Comparison of ENCODE assay signal across 21 mouse cellular contexts in genomic region chr4:29183411-29183810, GRCm38 (mm10).
DNase-seq lines count a peak whose midpoint lies in the region; ATAC-seq and TF ChIP-seq lines count a peak whose summit lies in the region.
"Had no signal": no experiment of that assay in that cellular context is flagged by ENCODE, and none has a peak within 500 bp of the region (broad histone marks: within the 10 kb centered on the region; RNA-seq: fewer than 3 reads in every experiment).

No protein-coding gene starts in this region.

- H3K9me3 ChIP-seq in intestine, embryonic 15.5 days, result no peaks in the 10 kb centered on the region
- no peaks in the 10 kb centered on the region for H3K9me3 ChIP-seq in intestine, postnatal 0 days (ENCODE audit: control insufficient read depth)
- H3K9me3 ChIP-seq in hindbrain, embryonic 12.5 days (replicated peaks), result no peaks in the 10 kb centered on the region
- no peaks in the 10 kb centered on the region for H3K9me3 ChIP-seq in forebrain, embryonic 12.5 days
- H3K9me3 ChIP-seq: embryonic facial prominence, embryonic 15.5 days; forebrain, embryonic 13.5 days had no signal

- H3K27ac ChIP-seq in intestine, embryonic 15.5 days, result no peak overlapping the region
- no peak overlapping the region for H3K27ac ChIP-seq in intestine, postnatal 0 days (ENCODE audit: low read depth, low read length)
- H3K27ac ChIP-seq in hindbrain, embryonic 12.5 days, result no peak overlapping the region
- no peak overlapping the region for H3K27ac ChIP-seq in layer of hippocampus, adult 2 months
- H3K27ac ChIP-seq in forebrain, embryonic 12.5 days, result no peak overlapping the region
- H3K27ac ChIP-seq: embryonic facial prominence, embryonic 13.5 days; embryonic facial prominence, embryonic 15.5 days; forebrain, embryonic 10.5 days; forebrain, embryonic 13.5 days had no signal

- no peak overlapping the region for H3K4me3 ChIP-seq in intestine, embryonic 15.5 days (replicated peaks)
- H3K4me3 ChIP-seq in intestine, postnatal 0 days (ENCODE audit: low read depth, low read length), result no peak overlapping the region
- H3K4me3 ChIP-seq in hindbrain, embryonic 12.5 days, result no peak overlapping the region
- no peak overlapping the region for H3K4me3 ChIP-seq in layer of hippocampus, adult 2 months
- H3K4me3 ChIP-seq in forebrain, embryonic 12.5 days (replicated peaks), result no peak overlapping the region
- H3K4me3 ChIP-seq: embryonic facial prominence, embryonic 13.5 days; embryonic facial prominence, embryonic 15.5 days; erythroblast, embryonic 14.5 days; forebrain, embryonic 10.5 days; forebrain, embryonic 13.5 days had no signal

- H3K36me3 ChIP-seq in intestine, embryonic 15.5 days, result no peaks in the 10 kb centered on the region
- H3K36me3 ChIP-seq in intestine, postnatal 0 days (ENCODE audit: control insufficient read depth, insufficient read depth), result no peaks in the 10 kb centered on the region
- no peaks in the 10 kb centered on the region for H3K36me3 ChIP-seq in hindbrain, embryonic 12.5 days
- H3K36me3 ChIP-seq in forebrain, embryonic 12.5 days (replicated peaks), result no peaks in the 10 kb centered on the region
- H3K36me3 ChIP-seq: embryonic facial prominence, embryonic 13.5 days; embryonic facial prominence, embryonic 15.5 days; forebrain, embryonic 10.5 days had no signal

- no peak overlapping the region for H3K4me2 ChIP-seq in intestine, embryonic 15.5 days (replicated peaks)
- no peak overlapping the region for H3K4me2 ChIP-seq in intestine, postnatal 0 days (replicated peaks; ENCODE audit: low read depth)
- no peak overlapping the region for H3K4me2 ChIP-seq in hindbrain, embryonic 12.5 days (replicated peaks)
- H3K4me2 ChIP-seq in forebrain, embryonic 12.5 days, result no peak overlapping the region
- H3K4me2 ChIP-seq: embryonic facial prominence, embryonic 13.5 days; embryonic facial prominence, embryonic 15.5 days; forebrain, embryonic 13.5 days had no signal

- no peaks in the 10 kb centered on the region for H3K4me1 ChIP-seq in intestine, embryonic 15.5 days (replicated peaks)
- H3K4me1 ChIP-seq in intestine, postnatal 0 days (replicated peaks; ENCODE audit: control insufficient read depth, insufficient read depth, low read length), result no peaks in the 10 kb centered on the region
- H3K4me1 ChIP-seq in hindbrain, embryonic 12.5 days, result no peaks in the 10 kb centered on the region
- H3K4me1 ChIP-seq in forebrain, embryonic 12.5 days, result no peaks in the 10 kb centered on the region
- H3K4me1 ChIP-seq: embryonic facial prominence, embryonic 13.5 days; embryonic facial prominence, embryonic 15.5 days; forebrain, embryonic 10.5 days; forebrain, embryonic 13.5 days had no signal

- peak; percentile 90 for ATAC-seq in intestine, embryonic 15.5 days
- ATAC-seq in intestine, postnatal 0 days, result peak; percentile 82
- ATAC-seq in hindbrain, embryonic 12.5 days (ENCODE audit: low FRiP score), result no peak
- ATAC-seq in forebrain, embryonic 12.5 days (ENCODE audit: low FRiP score), result no peak
- ATAC-seq: forebrain, embryonic 13.5 days; forebrain, embryonic 16.5 days had no signal

- no peak overlapping the region for H3K9ac ChIP-seq in intestine, embryonic 15.5 days
- H3K9ac ChIP-seq in intestine, postnatal 0 days (ENCODE audit: low read depth, low read length), result no peak overlapping the region
- no peak overlapping the region for H3K9ac ChIP-seq in hindbrain, embryonic 12.5 days
- no peak overlapping the region for H3K9ac ChIP-seq in forebrain, embryonic 12.5 days
- H3K9ac ChIP-seq: embryonic facial prominence, embryonic 13.5 days; embryonic facial prominence, embryonic 15.5 days; forebrain, embryonic 13.5 days had no signal

- no peak for DNase-seq in layer of hippocampus, adult 2 months (ENCODE audit: low spot score in 2 of 2)
- DNase-seq: adrenal gland, adult 2 months; adrenal gland, postnatal 10 days; adrenal gland, postnatal 25 days; cerebellum, adult 11 months; cerebellum, adult 18-20 months; cerebellum, adult 8-10 months; cerebellum, adult 9-11 months; cerebellum, postnatal 14 days; cerebellum, postnatal 36 days; embryo, embryonic 11 days had no signal

- TF ChIP-seq CTCF in intestine, postnatal 0 days (IDR thresholded peaks at IDR 0.05; ENCODE audit: low read depth), result no peak
- TF ChIP-seq CTCF in layer of hippocampus, adult 2 months (conservative IDR thresholded peaks at IDR 0.05), result no peak

- H3K27me3 ChIP-seq in intestine, embryonic 15.5 days (replicated peaks), result no peaks in the 10 kb centered on the region
- no peaks in the 10 kb centered on the region for H3K27me3 ChIP-seq in intestine, postnatal 0 days (replicated peaks; ENCODE audit: control insufficient read depth, insufficient read depth, low read length)
- H3K27me3 ChIP-seq in hindbrain, embryonic 12.5 days, result no peaks in the 10 kb centered on the region
- no peaks in the 10 kb centered on the region for H3K27me3 ChIP-seq in forebrain, embryonic 12.5 days
- H3K27me3 ChIP-seq: embryonic facial prominence, embryonic 13.5 days; embryonic facial prominence, embryonic 15.5 days; forebrain, embryonic 13.5 days had no signal

Comparison
In these comparisons a context has a peak if more than half of its experiments do, and no peak if none do; other contexts are left out.
1. ATAC-seq: peak in intestine, embryonic 15.5 days (single experiment) and intestine, postnatal 0 days (single experiment); none in hindbrain, embryonic 12.5 days (single experiment) and forebrain, embryonic 12.5 days (single experiment).